17 mouse cellular contexts compared by ENCODE assay signal in genomic region chr17:56418304-56418703, GRCm38 (mm10). TPM values are rescaled to one million over a fixed set of nuclear protein-coding genes. Genes with fewer than 3 reads are reported as not detected.
DNase-seq lines count a peak whose midpoint lies in the region; ATAC-seq and TF ChIP-seq lines count a peak whose summit lies in the region.
"Had no signal": no experiment of that assay in that cellular context is flagged by ENCODE, and none has a peak within 500 bp of the region (broad histone marks: within the 10 kb centered on the region; RNA-seq: fewer than 3 reads in every experiment).

No protein-coding gene starts in this region.

- 56% methylated on average over 12 of the region's 12 CpGs for WGBS in lung, postnatal 0 days

- no peaks in the 10 kb centered on the region for H3K4me1 ChIP-seq in lung, postnatal 0 days (ENCODE audit: insufficient read depth, low read depth, low read length)
- H3K4me1 ChIP-seq: embryonic facial prominence, embryonic 15.5 days; forebrain, embryonic 13.5 days; heart, embryonic 10.5 days had no signal

- no peak for TF ChIP-seq CTCF in layer of hippocampus, adult 2 months (conservative IDR thresholded peaks at IDR 0.05)
- no peak for TF ChIP-seq CTCF in lung, postnatal 0 days (IDR thresholded peaks at IDR 0.05)

- H3K27ac ChIP-seq in layer of hippocampus, adult 2 months: peak overlapping the region; percentile 28; the same call in 1 of the 2 replicates
- H3K27ac ChIP-seq in lung, postnatal 0 days (ENCODE audit: low read length): no peak overlapping the region
- H3K27ac ChIP-seq: embryonic facial prominence, embryonic 15.5 days; forebrain, embryonic 13.5 days; heart, embryonic 10.5 days; left cerebral cortex, adult 2 months had no signal

- peak; percentile 67 for ATAC-seq in lung, postnatal 0 days
- ATAC-seq in megakaryocyte progenitor cell, adult 5-6 weeks (replicated peaks; ENCODE audit: poor library complexity): no peak
- ATAC-seq: CD4-positive, CD25-positive, alpha-beta regulatory T cell, adult 4 months; forebrain, embryonic 13.5 days had no signal

- TF ChIP-seq EP300 in lung, postnatal 0 days (IDR thresholded peaks at IDR 0.05): no peak

- no peaks in the 10 kb centered on the region for H3K9me3 ChIP-seq in lung, postnatal 0 days (ENCODE audit: low read length)
- H3K9me3 ChIP-seq: embryonic facial prominence, embryonic 15.5 days; forebrain, embryonic 13.5 days; heart, embryonic 10.5 days had no signal

- H3K27me3 ChIP-seq in lung, postnatal 0 days (replicated peaks; ENCODE audit: insufficient read depth, low read length): no peaks in the 10 kb centered on the region
- H3K27me3 ChIP-seq: embryonic facial prominence, embryonic 15.5 days; forebrain, embryonic 13.5 days had no signal

- no peak overlapping the region for H3K4me3 ChIP-seq in layer of hippocampus, adult 2 months
- no peak overlapping the region for H3K4me3 ChIP-seq in lung, postnatal 0 days (ENCODE audit: low read depth, low read length)
- H3K4me3 ChIP-seq: embryonic facial prominence, embryonic 15.5 days; forebrain, embryonic 13.5 days; heart, embryonic 10.5 days; left cerebral cortex, adult 2 months had no signal

- no peak for DNase-seq in layer of hippocampus, adult 2 months (ENCODE audit: low spot score in 2 of 2)
- no peak for DNase-seq in layer of hippocampus, adult 9-11 months
- DNase-seq in MN1 (ENCODE audit: low spot score): peak; percentile 67
- DNase-seq in adrenal gland, adult 18-20 months (ENCODE audit: low spot score in 2 of 2): peak; percentile 54 to 76
- peak; percentile 18 for DNase-seq in lung, postnatal 0 days (ENCODE audit: low spot score)
- DNase-seq in layer of hippocampus, adult 18-20 months (ENCODE audit: low spot score in 2 of 2): no peak
- DNase-seq: gastrocnemius, postnatal 10 days; kidney, adult 8-10 months; kidney, postnatal 4 days; liver; thymus, postnatal 14 days had no signal

- peaks cover 19% of the 10 kb centered on the region for H3K36me3 ChIP-seq in lung, postnatal 0 days (ENCODE audit: insufficient read depth, low read length)

- H3K9ac ChIP-seq in lung, postnatal 0 days (replicated peaks; ENCODE audit: low read depth): no peak overlapping the region
- H3K9ac ChIP-seq: embryonic facial prominence, embryonic 15.5 days; forebrain, embryonic 13.5 days had no signal

- no peak overlapping the region for H3K4me2 ChIP-seq in lung, postnatal 0 days (replicated peaks; ENCODE audit: low read depth, low read length)
- H3K4me2 ChIP-seq: embryonic facial prominence, embryonic 15.5 days; forebrain, embryonic 13.5 days had no signal

RNA-seq across cellular contexts. Expression of gene Ptprs, which starts 58.0 kb away (rescaled TPM):
- 100 to 1,000 TPM; 666 to 670 TPM for total RNA-seq in layer of hippocampus, adult 2 months (2021)
- 100 to 1,000 TPM; 130 to 188 TPM for total RNA-seq in adrenal gland, adult 18-20 months (2021)
- polyA plus RNA-seq in lung, postnatal 0 days (2015; fragmentation: Nextera tagmentation; extraction: Ambion mirVana): 25.6 and 29.6 TPM in 2 replicates
- 35.9 and 39.7 TPM in 2 replicates for total RNA-seq in megakaryocyte progenitor cell, adult 5-6 weeks (2015)
- total RNA-seq in megakaryocyte progenitor cell, adult 5-6 weeks (2017): 35.3 and 38.5 TPM in 2 replicates
- 100 to 1,000 TPM; 608 to 624 TPM for total RNA-seq in layer of hippocampus, adult 18-20 months (2021)

Comparison
In these comparisons a context has a peak if more than half of its experiments do, and no peak if none do; other contexts are left out.
1. DNase-seq: peak in MN1 (single experiment), adrenal gland, adult 18-20 months (2 of 2) and lung, postnatal 0 days (single experiment); none in layer of hippocampus, adult 2 months (0 of 2), layer of hippocampus, adult 9-11 months (single experiment) and layer of hippocampus, adult 18-20 months (0 of 2).